Mouse (Mus musculus) embryonic facial prominence, embryonic 13.5 days (tissue): ENCODE results near the gene Rangrf. TPM values are rescaled to one million over a fixed set of nuclear protein-coding genes. Genes with fewer than 3 reads are reported as not detected.
"Not testable (repeated sequence)": the region's sequence is repeated elsewhere in the genome, so short reads cannot be mapped to it uniquely, and the experiment has no call there.

ENCODE experiments used
- ATAC-seq: fragments of 200-750 bp; cut with Nextera tagmentation; 2 replicates; pipeline ENCODE4 v1.8.0; 2017; ENCODE audit warnings: low read depth; ENCODE audit not compliant: insufficient number of reproducible peaks, insufficient read depth, low FRiP score, low TSS enrichment
- H3K27ac ChIP-seq: fragments of 300-500 bp; sonication (generic); 2 replicates; pipeline ENCODE4 v1.5.1; 2015; ENCODE audit warnings: moderate library complexity, mild to moderate bottlenecking, inconsistent platforms
- H3K27me3 ChIP-seq: fragments of 300-500 bp; sonication (generic); 2 replicates; pipeline ENCODE4 v1.6.1; 2015; ENCODE audit warnings: mild to moderate bottlenecking, inconsistent platforms
- H3K36me3 ChIP-seq: fragments of 300-500 bp; sonication (generic); 2 replicates; pipeline ENCODE4 v1.6.1; 2015; ENCODE audit warnings: mild to moderate bottlenecking, inconsistent platforms
- H3K4me1 ChIP-seq: fragments of 300-500 bp; sonication (generic); 2 replicates; pipeline ENCODE4 v1.6.1; 2015; ENCODE audit warnings: inconsistent platforms
- H3K4me2 ChIP-seq: fragments of 300-500 bp; sonication (generic); 2 replicates; pipeline ENCODE4 v1.6.1; 2015; ENCODE audit warnings: moderate library complexity, mild to moderate bottlenecking, inconsistent platforms
- H3K4me3 ChIP-seq: fragments of 300-500 bp; sonication (generic); 2 replicates; pipeline ENCODE4 v1.5.1; 2015; ENCODE audit warnings: mild to moderate bottlenecking, inconsistent platforms
- H3K9ac ChIP-seq: fragments of 300-500 bp; sonication (generic); 2 replicates; pipeline ENCODE4 v1.6.1; 2015; ENCODE audit warnings: mild to moderate bottlenecking, inconsistent platforms
- H3K9me3 ChIP-seq: fragments of 300-500 bp; sonication (generic); 2 replicates; pipeline ENCODE4 v1.6.1; 2016; ENCODE audit warnings: inconsistent platforms
- WGBS: fragments of 180-500 bp; shearing (Covaris S2); methylation state at CpG from one replicate; pipeline ENCODE4 v1.1.7; 2015; ENCODE audit warnings: mixed read lengths; 5-methylcytosine and 5-hydroxymethylcytosine counted together
- polyA plus RNA-seq: library from polyadenylated mRNA; unstranded; fragments of >200 nt; fragmentation: Nextera tagmentation; extraction: Ambion mirVana; gene quantifications from 2 replicates; pipeline ENCODE4 v1.2.1, GENCODE M21; 2015

The Rangrf gene
- polyA plus RNA-seq, 1 experiment from 2014 or later = 59.3 TPM

DNA sequence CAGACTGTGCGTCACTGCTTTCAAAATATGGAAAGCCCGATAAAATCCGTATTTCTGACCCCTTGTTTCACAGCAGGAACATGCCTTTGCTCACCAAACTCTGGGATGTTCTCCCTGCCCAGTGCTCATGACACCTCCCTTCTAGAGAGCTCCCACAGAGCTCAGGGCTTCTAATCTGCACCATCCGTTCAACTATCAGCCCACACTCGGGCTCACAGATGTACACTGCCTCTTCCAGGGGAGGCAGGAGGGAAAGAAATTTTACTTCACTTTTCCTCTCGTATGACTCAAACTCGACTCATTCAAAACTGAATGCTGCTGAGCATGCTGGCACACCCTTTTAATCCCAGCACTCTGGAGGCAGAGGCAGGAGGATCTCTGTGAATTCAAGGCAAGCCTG lies 30.2 kb upstream of the Rangrf start:
- no peak for ATAC-seq
- Histone ChIP-seq H3K9ac (no peak overlapping the region), H3K9me3 (no peaks in the 10 kb centered on the region), H3K27me3 (no peaks in the 10 kb centered on the region), H3K36me3 (peaks cover 34% of the 10 kb centered on the region), H3K27ac (no peak overlapping the region), H3K4me3 (no peak overlapping the region), H3K4me2 (no peak overlapping the region), H3K4me1 (peaks cover 12% of the 10 kb centered on the region)
- WGBS = 85% methylated on average over 7 of the region's 7 CpGs

DNA sequence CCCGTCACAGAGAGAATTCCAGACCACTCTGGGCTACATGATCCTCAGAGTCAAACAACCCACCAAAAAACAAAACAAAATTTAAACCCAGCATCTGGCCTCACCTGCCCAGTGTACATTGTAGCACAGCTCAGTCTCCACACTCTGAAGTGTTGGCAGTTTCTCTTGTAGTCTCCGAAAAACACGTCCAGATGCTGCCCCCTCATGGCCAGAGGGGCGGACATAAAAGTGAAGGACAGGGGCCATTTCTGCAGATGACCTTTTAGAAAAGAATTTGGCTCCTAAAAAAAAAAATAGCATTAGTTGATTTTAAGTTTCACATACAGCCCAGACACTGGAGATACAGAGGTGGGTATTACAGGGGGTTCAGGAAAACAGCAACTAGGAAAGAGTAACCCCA lies 28.6 kb upstream of the Rangrf start:
- 59% methylated on average over 4 of the region's 4 CpGs for WGBS
- H3K36me3 ChIP-seq = peaks cover 49% of the 10 kb centered on the region

DNA sequence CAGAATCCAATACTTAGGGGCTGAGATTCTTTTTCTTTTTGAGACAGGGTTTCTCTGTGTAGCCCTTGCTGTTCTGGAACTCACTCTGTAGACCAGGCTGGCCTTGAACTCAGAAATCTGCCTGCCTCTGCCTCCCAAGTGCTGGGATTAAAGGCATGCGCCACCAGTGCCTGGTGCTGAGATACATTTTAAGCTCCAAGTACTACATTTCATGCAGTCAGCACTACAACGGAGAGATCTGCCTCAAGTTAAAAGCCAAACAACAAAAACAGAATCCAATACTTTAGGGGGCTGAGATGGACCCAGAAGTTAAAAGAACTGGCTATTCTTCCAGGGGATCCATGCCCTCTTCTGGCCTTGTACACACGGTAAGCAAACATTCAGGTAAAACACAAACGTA lies 27.8 kb upstream of the Rangrf start:
- H3K4me3 ChIP-seq, H3K9me3 ChIP-seq, H3K4me2 ChIP-seq, H3K9ac ChIP-seq, H3K27me3 ChIP-seq, ATAC-seq, H3K27ac ChIP-seq: not testable (repeated sequence)
- 93% methylated on average over 4 of the region's 4 CpGs for WGBS
- peaks cover 57% of the 10 kb centered on the region for H3K36me3 ChIP-seq
- peaks cover 10% of the 10 kb centered on the region for H3K4me1 ChIP-seq

More for the DNA sequence above, 28.6 kb upstream of the Rangrf start:
- no peak overlapping the region for H3K27ac ChIP-seq
- ATAC-seq = no peak
- H3K27me3 ChIP-seq = no peaks in the 10 kb centered on the region
- no peak overlapping the region for H3K4me2 ChIP-seq
- no peak overlapping the region for H3K9ac ChIP-seq
- H3K4me1 ChIP-seq = peaks cover 12% of the 10 kb centered on the region
- H3K4me3 ChIP-seq = no peak overlapping the region
- H3K9me3 ChIP-seq = no peaks in the 10 kb centered on the region

DNA sequence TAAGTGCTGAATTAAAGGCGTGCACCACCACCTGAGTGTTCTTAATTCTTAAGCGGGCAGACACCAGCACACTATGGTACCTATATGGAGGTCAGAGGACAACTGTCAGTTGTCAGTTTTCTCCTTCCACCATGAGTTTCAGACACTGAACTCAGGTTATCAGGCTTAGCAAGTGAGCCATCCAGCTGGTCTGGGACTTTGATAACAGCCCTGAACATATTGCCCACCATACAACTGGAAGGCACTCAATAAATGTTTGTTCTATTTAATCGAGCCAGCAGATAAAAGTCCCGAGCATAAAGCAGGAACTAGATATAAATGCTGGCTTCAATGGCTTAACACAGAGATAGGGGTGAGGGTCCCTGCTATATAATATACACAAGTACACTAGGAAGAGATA lies 22.1 kb upstream of the Rangrf start:
- Histone ChIP-seq H3K4me1 (no peaks in the 10 kb centered on the region), H3K27me3 (no peaks in the 10 kb centered on the region), H3K36me3 (peaks cover 97% of the 10 kb centered on the region), H3K9ac (no peak overlapping the region), H3K9me3 (no peaks in the 10 kb centered on the region), H3K27ac (no peak overlapping the region), H3K4me3 (no peak overlapping the region), H3K4me2 (no peak overlapping the region)
- no peak for ATAC-seq
- 94% methylated on average over 4 of the region's 4 CpGs for WGBS

DNA sequence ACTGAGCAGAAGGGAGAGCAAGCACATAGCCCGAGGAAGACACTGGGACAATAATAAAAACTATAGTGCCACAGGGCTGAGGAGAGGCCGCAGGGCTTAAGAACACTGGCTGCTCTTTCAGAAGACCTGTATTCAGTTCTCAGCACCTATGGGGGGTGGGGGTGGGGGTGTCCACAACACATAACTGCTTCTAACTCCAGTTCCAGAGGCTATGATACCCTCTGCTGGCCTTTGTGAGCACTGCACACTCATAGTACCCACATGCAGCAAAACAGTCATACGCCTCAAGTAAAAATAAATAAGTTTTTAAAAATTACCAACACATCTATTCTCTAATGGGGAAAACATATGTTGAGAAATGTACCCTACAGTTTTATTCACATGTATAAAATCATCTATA lies 19.4 kb upstream of the Rangrf start:
- 89% methylated on average over 3 of the region's 3 CpGs for WGBS
- Histone ChIP-seq H3K9me3 (no peaks in the 10 kb centered on the region), H3K27ac (no peak overlapping the region), H3K27me3 (no peaks in the 10 kb centered on the region), H3K36me3 (peaks cover 96% of the 10 kb centered on the region), H3K4me1 (no peaks in the 10 kb centered on the region), H3K4me3 (no peak overlapping the region), H3K4me2 (no peak overlapping the region), H3K9ac (no peak overlapping the region)
- ATAC-seq = no peak

DNA sequence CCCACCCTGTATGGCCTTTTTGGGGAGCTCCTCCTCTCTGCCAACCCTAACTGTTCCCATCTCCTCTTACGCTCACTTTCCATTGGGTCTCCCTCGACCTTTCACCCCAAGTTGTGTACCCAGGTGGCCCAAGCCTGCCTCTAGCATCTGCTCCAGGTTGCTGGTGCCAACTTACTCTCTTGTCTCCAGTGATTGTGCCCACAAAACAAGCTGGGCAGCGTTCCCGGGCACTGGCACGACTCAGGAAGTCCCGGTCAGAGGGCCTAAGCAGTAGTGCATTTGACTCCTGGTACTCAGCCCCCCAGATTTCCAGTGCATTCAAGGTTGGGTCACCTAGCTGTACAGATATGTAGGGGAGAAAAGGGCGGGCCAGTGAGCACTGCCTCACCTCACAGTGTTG lies 18.1 kb upstream of the Rangrf start:
- H3K9ac ChIP-seq = no peak overlapping the region
- no peaks in the 10 kb centered on the region for H3K4me1 ChIP-seq
- H3K4me3 ChIP-seq = no peak overlapping the region
- H3K27ac ChIP-seq = no peak overlapping the region
- ATAC-seq = no peak
- H3K9me3 ChIP-seq = no peaks in the 10 kb centered on the region
- WGBS = 91% methylated on average over 7 of the region's 7 CpGs
- no peaks in the 10 kb centered on the region for H3K27me3 ChIP-seq
- no peak overlapping the region for H3K4me2 ChIP-seq
- peaks cover 97% of the 10 kb centered on the region for H3K36me3 ChIP-seq

DNA sequence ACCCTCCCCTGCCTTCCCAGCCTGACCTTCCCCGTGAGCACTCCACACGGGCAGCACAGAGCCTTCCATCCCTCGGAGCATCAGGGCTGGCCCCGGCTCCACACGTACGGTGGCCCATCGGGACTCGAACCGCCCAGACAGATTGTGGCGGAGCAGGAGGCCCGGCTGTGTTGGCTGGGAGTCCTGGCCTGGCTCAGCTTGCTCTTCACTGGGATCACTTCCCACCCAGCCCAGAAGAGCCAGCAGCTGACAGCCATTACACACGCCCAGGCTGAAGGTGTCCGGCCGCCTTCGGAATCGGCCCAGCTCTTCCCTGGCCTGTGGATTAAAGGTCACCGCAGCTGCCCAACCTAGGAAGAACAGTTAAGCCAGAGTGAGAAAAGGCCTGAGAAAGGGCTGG lies 13.4 kb upstream of the Rangrf start:
- no peak overlapping the region for H3K27ac ChIP-seq
- no peaks in the 10 kb centered on the region for H3K27me3 ChIP-seq
- H3K4me2 ChIP-seq = no peak overlapping the region
- no peak overlapping the region for H3K9ac ChIP-seq
- H3K9me3 ChIP-seq = no peaks in the 10 kb centered on the region
- WGBS = 91% methylated on average over 17 of the region's 17 CpGs
- ATAC-seq = no peak
- no peak overlapping the region for H3K4me3 ChIP-seq
- no peaks in the 10 kb centered on the region for H3K4me1 ChIP-seq
- peaks cover 72% of the 10 kb centered on the region for H3K36me3 ChIP-seq

DNA sequence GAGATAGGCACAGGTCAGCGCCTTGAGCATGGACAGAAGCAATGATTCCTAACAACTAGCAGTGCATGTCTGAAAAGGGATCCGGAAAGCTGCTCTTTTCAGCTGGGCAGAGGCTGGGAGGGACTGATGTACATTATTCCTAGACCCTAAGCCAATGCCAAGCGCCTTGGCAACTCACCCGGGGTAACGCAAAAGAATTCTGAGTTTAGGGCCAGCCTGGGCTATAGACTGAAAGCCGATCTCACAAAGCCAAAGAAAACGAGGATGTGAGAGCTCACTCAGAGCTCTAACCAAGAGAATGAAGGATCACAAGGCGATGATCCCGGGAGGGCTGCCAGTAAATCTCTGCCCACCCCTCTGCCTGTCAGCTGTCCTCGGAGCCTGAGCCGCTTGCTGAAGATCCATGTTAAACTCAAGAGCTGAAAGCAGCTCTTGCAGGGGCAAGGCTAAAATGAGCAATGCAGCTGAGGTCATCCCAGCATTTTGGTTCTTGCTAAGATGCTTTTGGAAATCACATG lies 12.4 kb upstream of the Rangrf start:
- Histone ChIP-seq H3K4me3 (no peak overlapping the region), H3K9me3 (no peaks in the 10 kb centered on the region), H3K36me3 (peaks cover 63% of the 10 kb centered on the region), H3K9ac (no peak overlapping the region), H3K27me3 (no peaks in the 10 kb centered on the region), H3K4me1 (no peaks in the 10 kb centered on the region), H3K27ac (no peak overlapping the region), H3K4me2 (no peak overlapping the region)
- WGBS = 92% methylated on average over 11 of the region's 11 CpGs
- no peak for ATAC-seq

DNA sequence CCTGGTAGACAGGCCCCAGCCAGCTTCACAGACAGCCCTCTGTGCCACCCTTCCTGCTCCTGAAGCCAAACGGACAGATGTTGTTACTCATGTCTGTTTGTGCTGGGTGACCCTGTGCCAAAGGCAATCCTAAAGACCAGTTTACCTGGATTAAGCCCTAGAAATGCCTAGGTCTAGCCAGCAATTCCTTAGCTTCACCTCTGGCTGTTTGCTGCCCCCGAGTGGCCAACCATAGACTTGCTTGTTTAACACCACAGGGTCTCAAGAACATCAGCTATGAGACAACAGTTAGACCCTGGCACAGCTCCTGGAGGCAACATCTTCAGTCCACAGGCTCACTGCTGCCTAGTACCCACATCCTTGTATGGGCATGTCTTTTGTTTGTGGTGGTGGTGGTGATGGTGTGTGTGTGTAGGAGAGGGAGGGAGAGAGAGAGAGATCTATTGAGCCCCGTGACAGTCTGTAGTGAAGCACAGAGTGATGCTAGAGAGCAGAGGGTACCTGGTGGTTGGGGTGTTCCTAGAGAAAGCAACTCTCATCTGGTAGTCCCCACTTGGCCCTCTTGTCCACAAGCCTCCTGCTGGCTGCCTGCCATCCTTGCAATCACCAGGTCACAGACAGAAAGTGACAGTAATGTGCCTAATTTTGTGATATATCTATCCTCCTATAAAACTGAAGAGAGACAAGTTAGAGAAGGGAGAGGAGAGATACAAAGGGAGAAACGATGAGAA lies 7.8 kb upstream of the Rangrf start:
- H3K9ac ChIP-seq = no peak overlapping the region
- no peak overlapping the region for H3K4me3 ChIP-seq
- no peak overlapping the region for H3K27ac ChIP-seq
- no peak overlapping the region for H3K4me2 ChIP-seq
- no peaks in the 10 kb centered on the region for H3K27me3 ChIP-seq
- H3K4me1 ChIP-seq = no peaks in the 10 kb centered on the region
- WGBS = 36% methylated on average over 4 of the region's 4 CpGs
- ATAC-seq = no peak
- peaks cover 17% of the 10 kb centered on the region for H3K36me3 ChIP-seq
- H3K9me3 ChIP-seq = no peaks in the 10 kb centered on the region

DNA sequence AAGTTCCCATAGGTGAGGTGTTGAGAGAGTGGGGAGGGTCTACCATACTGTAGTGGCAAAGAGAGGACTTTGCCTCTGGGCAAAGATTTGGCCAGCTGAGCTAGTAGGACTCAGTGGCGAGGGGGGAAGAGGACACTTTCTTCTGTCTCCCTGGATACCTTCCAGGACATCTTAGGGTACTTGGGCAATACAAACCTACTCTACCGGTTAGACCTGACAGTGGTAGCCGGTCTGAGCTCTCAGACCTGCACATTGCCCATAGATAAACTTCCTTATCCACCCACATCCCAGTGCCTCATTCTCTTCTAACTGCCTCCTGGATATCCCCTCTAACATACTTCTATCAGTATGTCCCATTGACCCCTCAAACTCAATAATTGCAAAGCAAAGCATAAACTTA lies 5.9 kb upstream of the Rangrf start:
- ATAC-seq = no peak
- Histone ChIP-seq H3K9ac (no peak overlapping the region), H3K4me3 (no peak overlapping the region), H3K36me3 (no peaks in the 10 kb centered on the region), H3K9me3 (no peaks in the 10 kb centered on the region), H3K4me1 (no peaks in the 10 kb centered on the region), H3K4me2 (no peak overlapping the region), H3K27ac (no peak overlapping the region), H3K27me3 (no peaks in the 10 kb centered on the region)
- WGBS = 62% methylated on average over 3 of the region's 3 CpGs

DNA sequence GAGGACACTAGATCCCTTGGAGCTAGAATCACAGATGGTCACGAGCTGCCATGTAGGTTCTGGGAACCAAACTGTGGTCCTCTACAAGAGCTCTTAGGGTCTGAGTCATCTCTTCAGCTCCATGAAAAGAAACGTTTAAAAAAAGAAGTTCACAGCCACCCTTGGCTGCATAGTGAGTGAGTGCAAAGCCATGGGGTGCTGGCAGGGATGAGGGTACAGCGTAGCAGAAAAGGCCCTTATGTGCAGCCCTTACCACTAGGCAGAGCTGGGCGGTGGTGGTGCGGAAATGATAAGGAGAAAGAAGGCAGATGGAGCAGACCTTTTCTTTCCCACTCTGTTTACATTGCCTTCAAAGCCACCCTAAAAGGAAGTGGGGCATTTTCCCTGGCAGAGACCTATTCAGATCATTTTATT lies 4.3 kb upstream of the Rangrf start:
- Histone ChIP-seq H3K9ac (no peak overlapping the region), H3K4me1 (no peaks in the 10 kb centered on the region), H3K4me3 (no peak overlapping the region), H3K36me3 (no peaks in the 10 kb centered on the region), H3K27me3 (no peaks in the 10 kb centered on the region), H3K4me2 (no peak overlapping the region), H3K9me3 (no peaks in the 10 kb centered on the region), H3K27ac (no peak overlapping the region)
- 62% methylated on average over 5 of the region's 5 CpGs for WGBS
- no peak for ATAC-seq

DNA sequence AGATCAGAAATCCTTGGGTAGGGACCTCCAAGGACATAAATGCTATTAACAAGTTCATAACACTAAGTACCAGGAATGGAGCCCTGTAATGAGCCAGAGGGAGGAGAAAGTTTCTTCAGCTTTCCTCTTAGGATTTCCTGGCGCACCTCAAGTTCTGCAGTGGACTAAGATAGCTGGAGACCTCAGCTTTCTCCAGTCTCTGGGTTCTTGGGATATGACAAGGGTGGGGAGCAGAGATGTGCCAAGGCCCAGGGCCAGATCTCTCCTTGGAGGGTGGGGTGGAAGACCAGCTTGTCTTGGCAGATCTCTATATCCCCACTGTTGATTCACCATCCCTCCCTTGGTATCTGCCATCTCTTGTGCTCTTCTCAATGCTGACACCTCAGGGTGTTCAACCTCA lies 616 bp upstream of the Rangrf start:
- H3K27ac ChIP-seq = no peak overlapping the region
- ATAC-seq = no peak
- 85% methylated on average over 1 of the region's 1 CpGs for WGBS
- no peak overlapping the region for H3K4me2 ChIP-seq
- no peaks in the 10 kb centered on the region for H3K36me3 ChIP-seq
- no peaks in the 10 kb centered on the region for H3K27me3 ChIP-seq
- H3K9me3 ChIP-seq = no peaks in the 10 kb centered on the region
- H3K4me1 ChIP-seq = peaks cover 11% of the 10 kb centered on the region
- H3K4me3 ChIP-seq = no peak overlapping the region
- H3K9ac ChIP-seq = no peak overlapping the region
